Mouse (Mus musculus) heart, adult 8-10 months (tissue): Measurements from ENCODE around the gene Pik3cb. TPM values are rescaled to one million over a fixed set of nuclear protein-coding genes. Genes with fewer than 3 reads are reported as not detected.

Experiments
- DNase-seq: peaks from one replicate; pipeline ENCODE4 v3.0.0; 2022; ENCODE audit warnings: low spot score
- total RNA-seq, 4 experiments: library from RNA; stranded (reverse); gene quantifications; 2 replicates each; pipeline ENCODE4 v1.2.4; 2022

Pik3cb gene
- 10 to 100 TPM; 11.9 to 12.9 (median 12.3) TPM for total RNA-seq

DNA sequence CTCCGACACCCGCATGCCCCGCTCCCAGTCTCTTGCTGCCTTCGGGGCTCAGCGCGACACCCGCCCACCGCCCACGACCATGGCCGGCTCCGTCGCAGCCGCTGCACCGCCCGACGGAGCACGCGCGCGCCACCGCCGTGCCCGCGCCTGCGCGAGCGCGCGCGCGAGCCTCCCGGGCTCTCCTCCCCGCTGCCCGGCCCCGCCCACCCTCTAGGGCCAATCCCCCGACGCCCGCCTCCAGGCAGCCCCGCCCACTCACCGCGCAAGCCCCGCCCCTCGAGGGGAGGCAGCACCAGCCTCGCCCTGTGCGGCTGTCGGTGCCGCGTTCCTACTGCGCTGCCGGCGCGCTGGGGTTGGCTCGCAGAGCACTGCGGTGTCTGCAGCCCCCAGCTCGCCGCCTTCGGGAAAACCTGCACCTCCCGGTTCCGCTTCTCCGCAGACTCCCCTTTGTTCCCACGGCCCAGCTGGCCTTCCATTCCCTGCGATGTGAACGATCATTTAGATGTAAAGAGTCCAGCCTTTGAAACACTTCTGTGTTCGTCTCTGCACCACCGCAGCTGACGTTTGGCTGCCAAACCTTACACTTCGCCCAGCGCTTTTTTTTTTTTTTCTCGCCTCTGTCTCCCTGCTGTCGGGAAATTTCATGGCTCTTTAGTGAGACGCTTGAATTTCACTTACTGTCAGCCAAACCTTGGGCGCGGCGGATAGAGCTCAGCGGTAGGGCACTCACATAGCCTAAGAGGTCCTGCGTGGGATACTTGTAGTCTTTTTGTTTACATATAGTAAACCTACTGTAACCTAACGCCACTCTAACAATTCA, at the start of gene Pik3cb:
Pik3cb (minus strand) TSS at position 559 of the 820 bp plus-strand sequence.
- DNase-seq, result peak; percentile 95

DNA sequence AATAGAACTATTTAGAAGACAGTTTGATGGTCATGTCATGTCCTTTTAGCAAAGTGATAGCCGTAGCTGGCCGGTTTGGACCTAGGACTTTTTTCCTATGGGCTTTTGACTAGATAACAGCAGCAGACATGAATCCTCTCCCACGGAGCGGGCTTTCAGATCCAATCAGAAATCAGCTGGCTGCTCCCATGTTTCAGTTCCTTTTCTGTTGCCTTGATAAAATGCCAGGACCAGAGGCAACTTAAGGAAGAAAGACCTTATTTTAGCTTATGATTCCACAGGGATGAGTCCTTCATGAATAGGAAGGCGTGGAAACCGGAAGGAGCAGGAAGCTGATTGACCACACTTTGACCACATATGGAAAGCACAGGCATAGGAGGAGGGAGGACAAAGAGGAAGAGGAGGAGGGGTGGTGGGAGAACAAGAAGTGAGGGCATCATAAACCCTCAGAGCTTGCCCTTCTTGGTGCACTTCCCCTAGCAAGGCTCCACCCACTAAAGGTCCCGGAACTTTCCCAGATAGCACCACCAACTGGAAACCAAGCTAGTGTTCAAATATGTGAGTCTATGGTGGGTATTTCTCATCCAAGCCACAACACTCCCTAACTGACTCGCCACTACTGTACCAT, 42.7 kb upstream of the Pik3cb start:
- peak; percentile 26 for DNase-seq

DNA sequence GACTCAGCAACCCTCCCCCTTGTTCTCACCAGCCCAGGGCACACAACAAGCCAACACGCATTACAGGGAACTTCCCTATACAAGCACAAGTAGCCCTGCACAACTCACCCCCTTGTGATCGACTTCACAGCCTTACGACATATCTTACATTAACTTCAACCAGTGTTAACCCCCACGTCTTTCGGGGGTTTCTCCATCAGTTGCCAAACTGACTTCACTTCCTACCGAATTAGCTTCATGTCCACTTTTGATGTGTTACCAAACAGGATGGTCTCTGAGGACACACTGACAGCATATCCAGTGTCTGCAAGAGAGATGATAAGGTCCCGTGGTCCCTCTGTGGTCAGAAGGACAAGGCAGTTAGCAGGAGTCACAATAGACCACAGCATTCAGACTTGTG, 41.7 kb upstream of the Pik3cb start:
- DNase-seq, result no peak

DNA sequence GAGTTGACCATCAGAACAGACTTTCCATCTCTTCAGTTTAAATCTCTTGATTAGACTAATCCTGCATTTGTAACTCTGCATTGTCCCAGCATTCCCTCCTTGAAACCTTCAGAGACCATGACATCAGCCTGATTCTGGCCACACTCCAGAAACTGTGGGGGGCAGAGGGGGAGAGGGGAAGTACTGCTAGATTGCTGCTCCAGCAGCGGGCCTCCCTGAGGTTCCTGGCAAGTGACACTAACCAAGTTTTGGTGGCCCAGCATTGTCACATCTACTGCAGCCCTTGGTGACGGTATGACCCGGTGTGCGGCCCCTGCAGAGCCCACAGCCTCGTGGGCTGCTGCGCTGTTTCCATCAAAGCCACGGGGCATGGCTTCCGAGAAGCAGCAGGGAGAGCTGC, 39.9 kb upstream of the Pik3cb start:
- no peak for DNase-seq

- DNase-seq, result no peak
Observed at GRCm38 (mm10) chr9:99178736-99179135, 38.3 kb upstream of the Pik3cb start.

DNA sequence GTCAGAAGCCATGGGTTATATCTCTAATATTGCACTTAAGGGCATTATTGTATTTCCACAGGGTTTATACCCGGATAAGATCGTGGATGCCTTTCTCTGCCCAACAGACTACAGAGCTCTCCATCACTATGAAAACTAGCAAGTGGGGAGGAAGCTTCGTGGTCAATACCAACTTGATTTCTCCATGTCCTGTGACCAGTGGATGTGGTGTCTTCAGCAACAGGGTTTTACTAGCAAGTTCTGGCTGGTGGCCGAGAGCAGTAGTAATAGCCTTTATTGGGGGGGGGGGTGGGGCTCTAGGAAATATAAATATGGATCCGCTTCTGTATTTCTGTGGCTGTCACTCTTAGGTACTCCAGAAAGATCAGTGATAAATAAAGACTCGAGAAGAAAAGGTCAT, 35.4 kb upstream of the Pik3cb start:
- DNase-seq, result no peak

- no peak for DNase-seq
Observed at GRCm38 (mm10) chr9:99172811-99173210, 32.4 kb upstream of the Pik3cb start.

- no peak for DNase-seq
Observed at GRCm38 (mm10) chr9:99171186-99171585, 30.8 kb upstream of the Pik3cb start.

DNA sequence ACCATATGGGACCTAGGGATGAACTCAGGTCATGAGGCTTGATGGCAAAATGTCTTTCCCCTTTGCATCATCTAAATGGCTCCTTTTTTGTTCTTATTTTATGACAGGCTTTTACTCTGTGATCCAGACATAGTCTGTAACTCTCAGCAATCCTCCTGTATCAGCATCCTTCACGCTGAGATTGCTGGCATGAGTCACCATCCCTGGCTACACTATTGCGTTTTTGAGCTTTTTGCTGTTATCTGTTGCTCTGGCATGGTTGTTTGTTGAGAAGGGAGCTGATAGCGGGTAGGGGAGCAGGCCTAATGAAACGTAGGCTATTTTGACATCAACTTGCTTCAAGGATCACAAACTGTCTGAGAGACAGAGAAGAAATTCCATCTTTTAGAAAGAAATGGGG, 28.6 kb upstream of the Pik3cb start:
- no peak for DNase-seq

DNA sequence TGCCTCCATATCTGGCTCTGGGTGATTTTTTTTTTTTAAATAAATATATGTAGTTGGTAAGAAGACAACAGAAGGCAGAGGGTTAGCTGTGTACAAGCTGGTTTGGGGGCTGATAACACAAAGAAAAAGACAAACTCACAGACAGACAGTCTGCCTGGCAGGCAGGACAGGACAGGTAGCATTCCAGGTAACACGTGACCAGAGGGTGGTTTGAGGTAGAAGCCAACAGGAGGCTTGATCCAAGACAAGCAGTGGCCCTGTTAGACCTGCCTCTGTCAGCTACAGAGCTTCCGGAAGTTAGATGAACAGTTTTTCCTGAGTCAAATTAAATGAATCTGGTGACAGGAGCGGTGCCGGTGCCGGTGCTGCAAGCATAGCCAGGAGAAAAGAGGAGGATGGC, 26.5 kb upstream of the Pik3cb start:
- no peak for DNase-seq

GRCm38 (mm10) chr9:99165956-99166355, 25.5 kb upstream of the Pik3cb start:
- DNase-seq, result no peak

DNA sequence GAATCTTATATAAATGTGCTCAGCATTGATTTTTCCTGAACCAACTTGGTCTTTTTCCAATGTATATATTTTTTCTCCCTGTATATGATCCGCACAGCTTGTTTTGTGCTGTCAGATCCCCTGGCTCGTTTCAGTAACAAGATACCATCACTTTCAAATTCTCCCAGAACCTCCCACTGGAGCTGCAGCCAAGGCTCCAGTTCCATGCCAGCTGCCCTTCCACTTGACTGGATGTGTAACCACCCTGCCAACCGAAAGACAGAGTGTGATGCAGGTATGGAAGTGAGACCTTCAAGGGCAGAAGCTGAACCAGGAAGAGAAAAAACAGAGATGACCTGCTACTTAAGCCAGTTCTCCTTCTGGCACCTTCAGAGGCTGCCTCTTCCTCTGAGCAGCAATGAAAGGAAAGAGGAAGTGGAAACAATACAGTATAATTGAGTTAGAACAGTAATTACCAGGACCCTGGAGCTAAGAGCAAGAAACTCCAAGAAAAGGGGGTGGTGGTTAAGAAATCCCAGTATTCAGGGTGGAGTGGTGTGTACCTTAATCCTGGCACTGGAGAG, 24.3 kb upstream of the Pik3cb start:
- DNase-seq, result peak; percentile 16

DNA sequence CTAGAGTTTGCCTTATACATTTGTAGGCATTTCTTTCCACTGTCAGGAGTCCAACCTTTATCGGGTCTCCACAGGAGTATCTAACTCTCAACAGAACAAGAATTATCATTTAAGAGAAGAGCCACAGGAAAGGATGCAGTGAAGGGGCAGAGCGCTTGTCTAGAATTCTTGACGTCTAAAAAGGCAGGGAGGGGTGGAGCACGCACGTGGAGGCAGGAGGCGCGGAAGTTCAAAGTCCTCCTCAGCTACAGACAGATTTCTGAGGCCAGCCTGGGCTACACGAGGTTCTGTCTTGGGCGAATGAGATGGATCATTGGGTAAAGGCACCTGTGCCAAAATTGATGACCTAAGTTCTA, 23.7 kb upstream of the Pik3cb start:
- no peak for DNase-seq

GRCm38 (mm10) chr9:99163420-99164147, 23.2 kb upstream of the Pik3cb start:
- DNase-seq, result no peak

DNA sequence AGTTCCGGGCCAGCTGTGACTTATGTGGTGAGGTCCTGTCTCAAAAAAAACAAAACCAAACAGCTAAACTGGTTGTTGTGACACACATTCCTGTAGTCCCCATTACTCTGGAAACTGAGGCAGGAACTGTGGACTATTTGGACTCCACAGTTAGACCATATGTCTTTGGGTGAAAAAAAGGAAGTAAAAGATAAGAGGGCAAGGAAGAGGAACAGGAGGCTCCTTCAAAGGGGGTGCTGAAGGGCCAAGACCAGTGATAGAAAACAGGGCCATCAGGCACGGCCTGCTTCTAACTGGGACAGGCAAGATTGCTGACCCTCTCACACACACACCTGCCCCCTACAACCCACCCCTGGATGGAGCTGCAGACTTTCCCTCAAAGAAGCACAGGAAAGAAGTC, 22.4 kb upstream of the Pik3cb start:
- no peak for DNase-seq

GRCm38 (mm10) chr9:99160780-99161179, 20.4 kb upstream of the Pik3cb start:
- DNase-seq, result no peak

- no peak for DNase-seq
Observed at GRCm38 (mm10) chr9:99159932-99160331, 19.5 kb upstream of the Pik3cb start.

DNA sequence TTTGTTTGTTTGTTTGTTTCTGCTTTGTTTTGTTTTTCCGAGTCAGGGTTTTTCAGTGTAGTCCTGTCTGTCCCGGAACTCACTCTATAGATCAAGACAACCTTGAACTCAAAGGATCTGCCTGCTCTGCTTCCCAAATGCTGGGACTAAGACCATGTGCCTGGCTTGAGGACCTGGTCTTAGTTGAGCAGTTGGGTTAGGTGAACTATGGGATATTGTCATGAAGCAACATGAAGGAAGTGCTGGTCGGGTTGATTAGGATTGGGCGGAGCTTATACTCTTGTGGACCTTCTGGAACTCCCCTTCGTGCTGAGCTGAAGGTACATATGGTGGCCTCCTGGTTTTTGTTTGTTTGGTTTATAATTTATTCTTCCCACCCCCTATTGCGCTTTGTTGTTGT, 18.3 kb upstream of the Pik3cb start:
- no peak for DNase-seq

GRCm38 (mm10) chr9:99158203-99158632, 17.8 kb upstream of the Pik3cb start:
- peak; percentile 24 for DNase-seq

- DNase-seq, result peak; percentile 55
Observed at GRCm38 (mm10) chr9:99153655-99154054, 13.2 kb upstream of the Pik3cb start.

DNA sequence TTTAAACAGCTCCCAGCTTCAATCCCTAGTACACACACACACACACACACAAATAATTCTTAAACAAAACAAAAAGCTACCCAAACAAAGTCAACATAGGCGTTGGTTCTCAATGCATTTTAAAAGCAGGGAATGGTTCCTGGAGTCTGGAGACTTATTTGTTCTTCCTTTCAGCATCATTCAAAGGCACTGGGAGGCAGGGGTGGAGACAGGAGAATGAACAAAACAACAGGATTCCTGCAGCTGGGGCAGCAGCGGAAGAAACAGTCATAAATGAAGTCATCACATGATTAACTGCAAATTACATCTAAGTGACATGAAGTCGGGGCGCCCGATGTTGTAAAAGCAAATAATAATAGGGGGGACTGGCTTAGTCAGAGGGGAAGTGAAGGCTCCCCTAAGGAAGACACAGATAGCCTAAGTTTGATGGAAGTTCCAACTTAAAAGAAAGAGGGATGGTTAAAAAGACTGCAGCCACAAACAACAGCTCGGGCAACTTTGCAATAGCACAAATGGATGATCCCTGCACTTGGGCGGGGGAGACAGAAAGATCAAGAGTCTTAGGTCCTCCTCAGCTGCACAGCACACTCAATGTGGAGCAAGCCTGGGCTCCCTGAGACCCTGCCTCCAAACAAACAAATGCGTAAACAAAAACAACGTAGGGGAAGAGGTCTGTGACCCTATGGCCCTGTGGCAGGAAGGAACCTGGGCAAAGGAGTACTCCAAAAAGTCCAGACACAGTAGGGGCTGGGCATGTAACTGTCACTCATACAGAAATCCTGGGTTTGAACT, 12.5 kb upstream of the Pik3cb start:
- no peak for DNase-seq
